Mouse (Mus musculus) cerebellum, adult 9-10 months (tissue): Measurements from ENCODE around the gene Irf2.
"Not testable (repeated sequence)": the region's sequence is repeated elsewhere in the genome, so short reads cannot be mapped to it uniquely, and the experiment has no call there.

Experiments
- DNase-seq: peaks from one replicate; pipeline ENCODE4 v3.0.0; 2022

Gene Irf2

DNA sequence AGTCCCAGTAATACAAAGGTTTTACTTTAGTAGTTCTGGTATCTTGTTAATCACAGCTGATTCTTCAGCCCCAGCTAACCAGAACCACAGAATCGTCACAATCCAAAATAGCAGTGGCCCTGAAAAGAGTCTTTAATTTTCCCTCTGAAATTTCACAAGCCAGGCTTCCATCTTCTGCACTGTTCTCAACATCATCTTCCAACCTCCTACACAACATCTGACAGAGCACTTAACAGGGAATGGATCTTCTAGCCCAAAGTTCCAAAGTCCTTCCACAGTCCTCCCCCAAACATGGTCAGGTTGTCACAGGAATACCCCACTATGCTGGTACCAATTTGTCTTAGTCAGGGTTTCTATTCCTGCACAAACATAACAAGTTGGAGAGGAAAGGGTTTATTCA lies 9.9 kb upstream of the Irf2 start:
- not testable (repeated sequence) for DNase-seq

DNA sequence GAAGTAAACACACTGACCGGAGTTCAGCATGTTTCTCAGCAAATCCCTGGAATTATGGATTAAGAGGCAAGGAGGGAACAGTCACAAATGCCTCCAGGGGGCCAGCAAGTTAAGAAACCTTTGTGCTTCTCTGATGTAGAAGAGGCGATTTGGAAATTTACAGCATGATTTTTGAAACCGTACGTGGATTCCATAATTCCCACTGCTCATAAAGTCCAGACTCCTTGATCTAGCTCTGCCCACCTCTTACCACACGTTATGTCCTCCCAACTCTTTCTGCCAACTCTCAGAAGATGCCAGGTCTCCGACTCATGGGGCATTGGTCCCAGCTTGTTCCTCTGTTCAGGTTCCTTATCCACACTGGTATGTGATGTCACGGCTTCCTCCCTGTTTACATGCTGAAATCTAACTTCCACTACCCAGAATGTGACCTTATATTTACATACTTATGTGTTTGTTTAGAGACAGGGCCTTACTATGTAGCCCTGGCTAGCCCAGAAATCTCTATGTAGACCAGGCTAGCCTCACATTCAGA lies 7.1 kb upstream of the Irf2 start:
- no peak for DNase-seq

GRCm38 (mm10) chr8:46733603-46734002 lies 5.9 kb upstream of the Irf2 start:
- no peak for DNase-seq

- no peak for DNase-seq
These were observed 4.0 kb upstream of the Irf2 start for GRCm38 (mm10) chr8:46735505-46735904.

- no peak for DNase-seq
These were observed 3.3 kb upstream of the Irf2 start for GRCm38 (mm10) chr8:46736260-46736659.

- no peak for DNase-seq
These were observed 2.1 kb upstream of the Irf2 start for GRCm38 (mm10) chr8:46737421-46737820.

DNA sequence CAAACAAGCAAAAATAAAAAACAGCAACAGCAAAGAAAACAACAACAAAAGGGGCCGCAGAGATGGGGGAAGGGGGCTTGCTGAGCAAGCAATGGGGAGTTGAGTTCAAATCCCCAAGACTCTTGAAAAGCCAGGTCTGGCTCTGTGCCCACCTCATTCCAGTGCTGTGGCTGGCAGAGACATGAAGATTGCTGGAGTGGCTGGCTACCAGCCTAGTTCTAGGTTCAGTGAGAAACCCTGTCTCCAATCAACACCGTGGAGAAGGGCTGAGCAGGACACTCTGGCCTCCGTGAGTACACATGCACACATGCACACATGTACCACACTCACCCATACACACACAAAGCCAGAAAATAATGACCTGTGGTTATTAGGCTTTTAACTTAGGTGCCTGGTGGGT lies 1.6 kb upstream of the Irf2 start:
- DNase-seq, result peak; percentile 32

DNA sequence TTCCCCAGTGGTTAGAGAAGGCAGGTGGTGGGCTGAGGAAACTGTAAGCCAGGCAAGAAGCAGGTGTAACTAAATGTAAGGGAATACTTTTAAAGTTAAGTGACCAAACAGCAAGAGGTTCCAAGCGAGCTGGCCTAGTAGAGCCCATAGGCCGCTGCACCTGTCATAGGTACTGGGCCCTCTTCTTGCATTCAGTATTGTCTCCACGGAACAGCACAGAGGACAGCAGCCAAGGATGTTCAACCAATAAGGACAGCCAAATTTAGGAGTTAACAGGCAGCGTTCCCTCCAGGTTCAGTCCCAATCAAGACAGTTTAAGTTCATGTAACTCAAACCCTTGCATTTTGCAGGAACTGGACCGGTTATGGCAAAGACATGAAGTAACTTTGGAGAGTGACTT lies 931 bp upstream of the Irf2 start:
- peak; percentile 37 for DNase-seq

GRCm38 (mm10) chr8:46739956-46740512 lies 502 bp downstream of the Irf2 start:
- DNase-seq, result peak; percentile 59

DNA sequence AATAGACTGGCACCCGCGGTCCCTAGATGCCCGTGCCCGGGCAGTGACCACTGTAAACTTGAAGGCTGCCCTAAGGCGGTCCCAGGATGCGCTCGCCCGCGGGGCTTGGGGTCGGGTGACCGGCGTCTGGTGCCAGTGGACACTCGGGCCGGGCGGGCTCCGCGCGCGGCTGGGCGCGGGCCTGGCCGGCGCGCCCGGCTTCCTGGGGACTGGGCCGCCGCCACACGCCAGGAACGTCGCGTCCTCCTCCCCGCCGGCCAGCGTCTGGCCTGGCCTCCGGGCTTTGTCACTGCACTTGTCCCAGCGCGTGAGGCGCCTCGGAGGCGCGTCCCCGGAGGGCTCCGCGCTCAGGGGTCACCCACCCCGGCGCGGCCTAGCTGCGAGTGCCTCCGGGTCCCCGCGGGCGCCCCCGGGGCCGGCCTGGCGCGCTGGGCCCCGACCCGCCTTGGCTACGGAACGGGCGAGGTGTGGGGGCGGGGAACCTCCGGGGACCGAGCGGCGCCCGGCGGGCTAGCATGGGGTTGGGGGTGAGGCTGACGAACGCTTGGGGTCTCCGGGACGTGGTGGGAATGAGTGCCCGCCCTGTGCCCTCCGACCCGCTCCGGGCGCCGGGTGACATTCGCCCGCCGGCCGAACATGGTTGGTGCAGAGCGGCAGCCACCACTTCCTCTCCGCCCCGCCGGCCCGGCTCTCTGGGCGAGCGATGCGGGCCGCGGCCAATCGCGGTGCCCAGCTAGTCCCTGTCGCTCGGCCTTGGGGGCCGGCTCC lies 1.2 kb downstream of the Irf2 start:
- DNase-seq, result peak; percentile 54

GRCm38 (mm10) chr8:46741281-46741791 lies 1.8 kb downstream of the Irf2 start:
- DNase-seq, result peak; percentile 59

DNA sequence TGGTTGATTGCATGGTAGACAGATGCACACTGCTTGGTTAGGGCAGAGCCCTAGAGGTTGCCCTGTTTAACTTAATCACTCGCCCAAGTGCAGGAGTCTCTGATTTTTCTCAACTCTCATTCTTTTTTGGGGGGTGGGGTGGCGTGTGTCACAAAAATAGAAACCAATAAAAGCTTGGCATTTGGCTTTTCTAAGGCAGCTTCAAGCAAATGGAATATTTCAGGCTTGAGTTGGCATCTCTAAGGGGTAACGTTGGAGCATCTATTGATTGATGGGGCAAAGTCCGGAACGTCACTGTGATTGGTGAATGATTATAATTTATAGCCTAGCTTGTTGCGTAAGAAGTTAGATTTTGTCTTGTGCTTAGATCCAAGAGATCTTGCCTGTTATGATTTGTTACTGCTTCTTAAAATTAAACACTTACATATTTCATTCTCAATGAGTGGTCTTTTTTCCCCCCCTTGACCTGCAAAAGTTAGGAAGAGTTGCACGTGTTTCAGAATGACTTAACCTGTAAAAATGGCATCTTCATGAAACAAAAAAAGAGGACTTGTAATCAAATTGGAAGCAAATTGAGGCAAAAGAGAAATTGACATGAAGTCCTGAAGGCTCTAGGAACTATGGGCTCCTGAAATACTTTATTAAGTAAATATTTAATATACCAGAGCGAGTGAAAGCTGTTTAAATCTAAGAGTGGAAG lies 2.6 kb downstream of the Irf2 start:
- DNase-seq, result no peak

DNA sequence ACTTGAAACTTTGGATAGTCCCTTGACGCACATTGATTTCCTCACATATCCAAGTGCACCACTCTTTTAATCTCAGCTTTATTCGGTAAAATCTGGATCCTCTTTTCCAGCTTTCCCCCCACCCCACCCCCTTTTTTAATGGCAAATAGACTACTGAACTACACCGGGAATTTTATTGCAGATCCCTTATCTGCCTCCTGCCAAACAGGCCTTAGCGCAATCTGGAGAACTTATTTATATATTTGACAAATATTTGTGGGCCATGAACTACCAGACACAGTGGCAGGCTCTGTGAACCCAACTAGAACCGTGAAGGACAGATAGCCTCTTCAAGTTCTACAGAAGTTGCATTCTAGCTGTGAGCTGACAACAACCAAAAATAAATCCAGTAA lies 3.2 kb downstream of the Irf2 start:
- DNase-seq, result no peak

GRCm38 (mm10) chr8:46745464-46745863 lies 5.9 kb downstream of the Irf2 start:
- DNase-seq, result no peak

GRCm38 (mm10) chr8:46747311-46747980 lies 7.9 kb downstream of the Irf2 start:
- no peak for DNase-seq

DNA sequence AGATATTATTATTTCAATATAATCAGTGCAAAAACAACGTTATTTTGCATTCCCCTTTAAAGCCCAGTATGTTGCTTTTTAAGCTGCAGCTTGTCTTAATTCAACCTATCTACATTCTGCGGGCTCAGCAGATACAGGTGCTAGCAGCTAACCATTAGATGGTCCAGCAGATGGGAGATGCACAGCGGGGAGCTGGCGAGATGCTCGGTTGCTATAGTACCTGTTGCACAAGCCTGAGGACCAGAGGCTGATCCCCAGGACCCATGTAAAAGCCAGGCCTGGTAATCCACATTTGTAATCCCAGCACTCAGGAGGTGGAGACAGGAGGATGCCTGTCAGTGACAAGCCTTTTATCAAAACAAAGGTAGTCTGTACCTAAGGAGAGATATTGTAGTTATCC lies 10.5 kb downstream of the Irf2 start:
- peak; percentile 63 for DNase-seq

- DNase-seq, result no peak
These were observed 11.0 kb downstream of the Irf2 start for GRCm38 (mm10) chr8:46750566-46750965.

DNA sequence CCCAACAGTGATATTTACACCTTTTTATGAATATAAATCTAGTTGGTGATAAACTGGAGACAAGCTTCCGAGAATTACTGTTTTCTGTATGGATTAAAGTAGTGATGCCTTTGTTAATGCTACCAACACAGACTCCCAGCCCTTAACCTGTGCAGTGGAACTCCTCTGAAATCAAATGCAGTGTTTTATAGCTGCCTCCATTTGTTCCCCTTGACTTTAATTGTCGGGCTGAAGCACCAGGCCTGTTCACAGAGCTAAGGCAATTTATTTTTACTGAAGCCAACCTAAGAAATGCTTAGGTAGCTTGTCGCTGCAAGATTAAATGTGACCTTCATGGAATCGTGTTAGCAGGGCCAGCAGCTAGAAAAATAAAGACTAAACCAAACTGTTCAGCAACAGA lies 11.6 kb downstream of the Irf2 start:
- no peak for DNase-seq

GRCm38 (mm10) chr8:46752986-46753385 lies 13.5 kb downstream of the Irf2 start:
- no peak for DNase-seq

- no peak for DNase-seq
These were observed 14.8 kb downstream of the Irf2 start for GRCm38 (mm10) chr8:46754355-46754754.

- DNase-seq, result no peak
These were observed 16.3 kb downstream of the Irf2 start for GRCm38 (mm10) chr8:46755731-46756333.

- no peak for DNase-seq
These were observed 18.1 kb downstream of the Irf2 start for GRCm38 (mm10) chr8:46757613-46758012.

GRCm38 (mm10) chr8:46758131-46758530 lies 18.6 kb downstream of the Irf2 start:
- DNase-seq, result no peak
